Mouse (Mus musculus): ENCODE measurements around the gene Cmtm3. TPM values are rescaled to one million over a fixed set of nuclear protein-coding genes. Genes with fewer than 3 reads are reported as not detected.
"Not testable (repeated sequence)": the region's sequence is repeated elsewhere in the genome, so short reads cannot be mapped to it uniquely, and the experiment has no call there.

Cmtm3 gene
- polyA plus RNA-seq, 2 experiments, result 176 to 240 TPM

DNA sequence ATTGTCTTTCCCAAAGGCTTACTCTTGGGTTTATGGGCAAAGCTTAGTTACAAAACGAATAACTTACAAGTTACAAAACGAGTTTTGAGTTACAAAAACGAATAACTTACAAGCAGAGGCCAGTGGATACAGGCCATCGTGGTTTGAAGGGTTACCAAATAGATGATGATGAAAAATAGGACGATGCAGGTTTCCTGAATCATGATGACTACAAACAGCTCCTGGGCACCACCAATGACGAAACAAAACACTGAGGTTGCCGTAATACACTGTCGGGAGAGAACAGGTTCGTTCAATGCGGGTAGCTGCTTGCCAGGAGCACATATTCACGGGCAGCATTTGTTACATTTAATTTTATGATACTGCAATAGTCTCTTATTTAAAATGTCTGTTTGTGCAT is 34.2 kb upstream of the Cmtm3 start:
- no peak for ATAC-seq (ENCODE audit: low FRiP score, low read depth)
- Histone ChIP-seq H3K27me3 (ENCODE audit: control insufficient read depth, insufficient read depth, low read length) (no peaks in the 10 kb centered on the region), H3K4me1 (ENCODE audit: control insufficient read depth, insufficient read depth, low read length) (no peaks in the 10 kb centered on the region), H3K36me3 (ENCODE audit: control insufficient read depth, insufficient read depth, low read length) (no peaks in the 10 kb centered on the region), H3K9ac (ENCODE audit: low read depth, low read length, severe bottlenecking) (no peak overlapping the region), H3K27ac (replicated peaks; ENCODE audit: low read depth, low read length) (no peak overlapping the region), H3K9me3 (ENCODE audit: control insufficient read depth, low read length) (no peaks in the 10 kb centered on the region), H3K4me2 (replicated peaks; ENCODE audit: low read depth, low read length, severe bottlenecking) (no peak overlapping the region), H3K4me3 (replicated peaks; ENCODE audit: low read length) (no peak overlapping the region)
- WGBS, result 86% methylated on average over 11 of the region's 11 CpGs
- no peak for DNase-seq (ENCODE audit: low spot score)
- TF ChIP-seq POLR2A (IDR thresholded peaks at IDR 0.05; ENCODE audit: borderline replicate concordance, extremely low read depth, insufficient read depth, insufficient read length), result no peak

DNA sequence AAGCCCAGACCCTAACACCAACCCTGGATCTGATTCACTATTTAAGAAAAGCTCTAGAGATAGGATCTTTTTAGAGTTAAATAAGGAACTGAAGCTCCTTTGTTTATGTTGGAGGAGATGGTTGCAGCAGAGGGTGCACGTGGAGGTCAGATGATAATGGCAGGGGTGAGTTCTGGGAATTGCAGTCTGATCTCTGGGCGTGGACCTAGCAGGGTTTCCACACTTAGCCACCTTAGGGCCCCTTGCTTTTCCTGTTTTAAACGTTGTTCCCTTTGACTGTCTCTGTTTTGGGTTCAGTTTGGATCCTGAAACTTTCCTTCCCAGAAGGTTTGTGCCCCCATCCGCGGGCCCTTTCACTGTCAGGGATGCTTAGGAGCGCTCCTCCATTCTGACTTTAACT is 30.9 kb upstream of the Cmtm3 start:
- DNase-seq (ENCODE audit: low spot score); H3K9ac ChIP-seq (ENCODE audit: low read depth, low read length, severe bottlenecking); H3K4me3 ChIP-seq (replicated peaks; ENCODE audit: low read length); H3K36me3 ChIP-seq (ENCODE audit: control insufficient read depth, insufficient read depth, low read length); H3K27me3 ChIP-seq (ENCODE audit: control insufficient read depth, insufficient read depth, low read length); H3K4me2 ChIP-seq (replicated peaks; ENCODE audit: low read depth, low read length, severe bottlenecking); ATAC-seq (ENCODE audit: low FRiP score, low read depth); H3K27ac ChIP-seq (replicated peaks; ENCODE audit: low read depth, low read length); H3K4me1 ChIP-seq (ENCODE audit: control insufficient read depth, insufficient read depth, low read length); H3K9me3 ChIP-seq (ENCODE audit: control insufficient read depth, low read length): not testable (repeated sequence)
- 56% methylated on average over 6 of the region's 6 CpGs for WGBS

DNA sequence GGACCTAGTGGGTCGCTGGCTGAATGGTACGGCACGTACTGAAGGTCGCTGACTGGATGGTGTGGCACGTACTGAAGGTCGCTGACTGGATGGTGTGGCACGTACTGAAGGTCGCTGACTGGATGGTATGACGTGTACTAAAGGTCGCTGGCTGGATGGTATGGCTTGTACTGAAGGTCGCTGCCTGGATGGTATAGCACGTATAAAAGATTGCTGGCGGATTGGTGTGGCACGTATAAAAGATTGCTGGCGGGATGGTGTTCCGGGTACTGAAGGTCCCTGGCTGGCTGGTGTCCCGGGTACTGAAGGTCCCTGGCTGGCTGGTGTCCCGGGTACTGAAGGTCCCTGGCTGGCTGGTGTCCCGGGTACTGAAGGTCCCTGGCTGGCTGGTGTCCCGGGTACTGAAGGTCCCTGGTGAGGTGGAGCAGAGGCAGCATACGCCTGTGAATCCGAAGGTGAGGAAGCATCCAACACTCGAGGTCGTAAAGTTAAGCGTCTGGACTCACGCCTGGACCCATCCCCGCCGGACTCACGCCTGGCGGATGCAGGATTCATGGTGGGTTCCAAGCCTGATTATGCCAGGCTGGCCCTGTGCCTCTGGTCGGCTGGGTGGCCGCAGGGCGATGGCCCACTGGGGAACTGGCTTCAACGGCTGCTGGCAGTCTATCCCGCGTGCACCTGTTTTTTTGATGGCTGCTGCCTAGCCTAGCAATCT is 29.6 kb upstream of the Cmtm3 start, which contains the start of the genes Gm45711 and Cmtm1:
TSS of gene Gm45711 (minus strand) at position 641 of the 715 bp plus-strand sequence.
TSS of gene Cmtm1 (minus strand) at position 705 of the 715 bp plus-strand sequence.
- not testable (repeated sequence) for H3K36me3 ChIP-seq (ENCODE audit: control insufficient read depth, insufficient read depth, low read length); H3K4me2 ChIP-seq (replicated peaks; ENCODE audit: low read depth, low read length, severe bottlenecking); DNase-seq (ENCODE audit: low spot score); H3K4me3 ChIP-seq (replicated peaks; ENCODE audit: low read length); H3K9ac ChIP-seq (ENCODE audit: low read depth, low read length, severe bottlenecking); H3K27me3 ChIP-seq (ENCODE audit: control insufficient read depth, insufficient read depth, low read length); H3K27ac ChIP-seq (replicated peaks; ENCODE audit: low read depth, low read length); H3K4me1 ChIP-seq (ENCODE audit: control insufficient read depth, insufficient read depth, low read length); ATAC-seq (ENCODE audit: low FRiP score, low read depth); H3K9me3 ChIP-seq (ENCODE audit: control insufficient read depth, low read length)
- 84% methylated on average over 31 of the region's 36 CpGs for WGBS

DNA sequence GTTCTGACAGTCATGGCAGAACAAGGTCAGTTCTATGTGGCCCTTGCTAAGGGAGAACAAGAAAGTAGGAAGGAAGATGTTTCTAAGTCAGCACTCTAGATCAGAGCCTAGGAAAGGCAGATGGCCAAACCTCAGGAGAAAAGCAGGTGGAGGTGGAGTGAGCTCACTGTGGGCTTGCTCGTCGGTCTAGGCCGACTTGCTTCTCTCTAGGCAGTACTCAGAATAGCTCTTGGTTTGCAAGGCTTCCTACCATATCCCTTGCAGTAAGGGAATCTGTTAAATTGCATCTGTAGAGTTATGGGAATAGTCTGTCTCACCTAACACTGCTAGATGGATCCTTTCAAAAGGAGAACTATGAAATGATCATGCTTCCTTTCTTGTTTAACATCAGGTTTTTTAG is 27.2 kb upstream of the Cmtm3 start:
- not testable (repeated sequence) for H3K9me3 ChIP-seq (ENCODE audit: control insufficient read depth, low read length); H3K27ac ChIP-seq (replicated peaks; ENCODE audit: low read depth, low read length); H3K4me2 ChIP-seq (replicated peaks; ENCODE audit: low read depth, low read length, severe bottlenecking); H3K36me3 ChIP-seq (ENCODE audit: control insufficient read depth, insufficient read depth, low read length); H3K4me3 ChIP-seq (replicated peaks; ENCODE audit: low read length); H3K27me3 ChIP-seq (ENCODE audit: control insufficient read depth, insufficient read depth, low read length); H3K9ac ChIP-seq (ENCODE audit: low read depth, low read length, severe bottlenecking); DNase-seq (ENCODE audit: low spot score); H3K4me1 ChIP-seq (ENCODE audit: control insufficient read depth, insufficient read depth, low read length); ATAC-seq (ENCODE audit: low FRiP score, low read depth)
- WGBS, result 91% methylated on average over 3 of the region's 3 CpGs

DNA sequence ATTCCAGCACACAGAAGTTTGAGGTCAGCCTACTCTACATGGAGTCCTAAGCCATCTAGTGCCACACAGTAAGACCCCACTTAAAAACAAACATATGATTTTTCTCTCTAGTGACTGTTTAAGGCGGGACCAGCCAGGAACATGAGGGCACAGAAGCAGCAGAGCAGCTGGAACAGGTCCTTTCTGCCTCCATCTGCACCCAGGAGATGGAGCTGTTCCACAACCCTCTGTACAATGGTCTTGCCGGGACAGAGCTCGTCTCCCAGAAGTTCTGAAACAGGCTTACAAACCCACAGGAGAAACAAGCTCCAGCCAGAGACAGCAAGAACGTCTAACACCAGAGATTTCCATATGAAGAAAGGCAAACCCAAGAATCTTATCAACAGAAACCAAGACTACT is 25.9 kb upstream of the Cmtm3 start:
- no peak overlapping the region for H3K4me3 ChIP-seq (replicated peaks; ENCODE audit: low read length)
- no peaks in the 10 kb centered on the region for H3K36me3 ChIP-seq (ENCODE audit: control insufficient read depth, insufficient read depth, low read length)
- no peaks in the 10 kb centered on the region for H3K27me3 ChIP-seq (ENCODE audit: control insufficient read depth, insufficient read depth, low read length)
- H3K27ac ChIP-seq (replicated peaks; ENCODE audit: low read depth, low read length), result no peak overlapping the region
- no peak for DNase-seq (ENCODE audit: low spot score)
- 69% methylated on average over 4 of the region's 4 CpGs for WGBS
- H3K4me1 ChIP-seq (ENCODE audit: control insufficient read depth, insufficient read depth, low read length), result no peaks in the 10 kb centered on the region
- no peak for ATAC-seq (ENCODE audit: low FRiP score, low read depth)
- TF ChIP-seq POLR2A (IDR thresholded peaks at IDR 0.05; ENCODE audit: borderline replicate concordance, extremely low read depth, insufficient read depth, insufficient read length), result no peak
- H3K9me3 ChIP-seq (ENCODE audit: control insufficient read depth, low read length), result no peaks in the 10 kb centered on the region
- H3K9ac ChIP-seq (ENCODE audit: low read depth, low read length, severe bottlenecking), result no peak overlapping the region
- no peak overlapping the region for H3K4me2 ChIP-seq (replicated peaks; ENCODE audit: low read depth, low read length, severe bottlenecking)

DNA sequence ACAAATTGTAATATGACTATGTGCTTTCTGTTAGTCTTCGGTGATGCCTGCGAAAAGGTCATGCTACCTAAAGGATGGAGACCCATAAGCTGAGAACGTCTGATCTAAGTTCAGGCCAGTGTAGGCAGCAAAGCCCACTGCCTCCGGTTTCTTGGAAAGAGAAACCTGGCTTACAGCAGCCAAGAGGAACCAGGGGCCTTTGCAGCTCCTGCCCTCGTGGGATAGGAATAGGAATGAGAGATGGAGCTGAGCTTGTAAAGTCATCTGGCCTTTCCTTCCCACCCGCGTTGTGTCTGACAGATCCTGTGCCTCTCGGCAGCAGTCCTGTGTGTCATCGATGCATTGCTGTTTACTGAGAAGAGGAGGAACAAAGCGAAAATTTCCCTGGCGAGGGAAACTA is 17.9 kb upstream of the Cmtm3 start, which contains the start of gene Gm11020:
TSS of gene Gm11020 (plus strand) at position 301 of the 400 bp plus-strand sequence.
- H3K4me1 ChIP-seq (ENCODE audit: control insufficient read depth, insufficient read depth, low read length); H3K4me3 ChIP-seq (replicated peaks; ENCODE audit: low read length); H3K27me3 ChIP-seq (ENCODE audit: control insufficient read depth, insufficient read depth, low read length); H3K36me3 ChIP-seq (ENCODE audit: control insufficient read depth, insufficient read depth, low read length); DNase-seq (ENCODE audit: low spot score); H3K9me3 ChIP-seq (ENCODE audit: control insufficient read depth, low read length); H3K4me2 ChIP-seq (replicated peaks; ENCODE audit: low read depth, low read length, severe bottlenecking); ATAC-seq (ENCODE audit: low FRiP score, low read depth); H3K9ac ChIP-seq (ENCODE audit: low read depth, low read length, severe bottlenecking); H3K27ac ChIP-seq (replicated peaks; ENCODE audit: low read depth, low read length): not testable (repeated sequence)
- 82% methylated on average over 7 of the region's 11 CpGs for WGBS

DNA sequence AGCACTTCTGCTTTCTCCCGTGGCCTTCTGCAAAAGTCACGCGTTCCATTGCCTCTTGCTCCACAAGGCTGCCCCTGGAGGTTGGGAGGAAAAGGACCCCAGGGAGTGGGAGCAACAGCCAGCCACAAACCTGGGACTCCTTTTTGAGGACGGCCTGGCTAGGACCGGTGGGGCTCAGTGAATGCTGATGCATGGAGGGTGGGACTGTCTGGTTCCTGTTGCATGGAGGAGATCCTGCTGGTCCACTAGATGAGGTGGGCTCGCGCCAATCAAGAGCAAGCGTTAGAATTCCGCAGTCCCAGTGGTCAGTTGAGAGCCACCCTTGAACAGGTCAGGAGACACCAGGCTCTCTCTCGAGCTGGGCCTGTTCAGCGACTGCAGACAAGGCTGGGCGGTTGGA is 17.3 kb upstream of the Cmtm3 start, which contains the start of gene Cmtm2b:
TSS of gene Cmtm2b (plus strand) at position 301 of the 400 bp plus-strand sequence.
- WGBS, result 83% methylated on average over 10 of the region's 12 CpGs

More for the DNA sequence above, 17.3 kb upstream of the Cmtm3 start, which contains the start of gene Cmtm2b:
- H3K27me3 ChIP-seq (ENCODE audit: control insufficient read depth, insufficient read depth, low read length); H3K4me2 ChIP-seq (replicated peaks; ENCODE audit: low read depth, low read length, severe bottlenecking); H3K36me3 ChIP-seq (ENCODE audit: control insufficient read depth, insufficient read depth, low read length); H3K4me3 ChIP-seq (replicated peaks; ENCODE audit: low read length); ATAC-seq (ENCODE audit: low FRiP score, low read depth); H3K27ac ChIP-seq (replicated peaks; ENCODE audit: low read depth, low read length); H3K9ac ChIP-seq (ENCODE audit: low read depth, low read length, severe bottlenecking); H3K9me3 ChIP-seq (ENCODE audit: control insufficient read depth, low read length); H3K4me1 ChIP-seq (ENCODE audit: control insufficient read depth, insufficient read depth, low read length); DNase-seq (ENCODE audit: low spot score): not testable (repeated sequence)

All from limb, embryonic 14.5 days (tissue).